Mouse (Mus musculus) limb, embryonic 13.5 days (tissue): Measurements from ENCODE around the gene Pmm1. TPM values are rescaled to one million over a fixed set of nuclear protein-coding genes. Genes with fewer than 3 reads are reported as not detected.

ENCODE experiments used
- polyA plus RNA-seq: library from polyadenylated mRNA; unstranded; fragments of >200 nt; fragmentation: Nextera tagmentation; extraction: Ambion mirVana; gene quantifications from 2 replicates; pipeline ENCODE4 v1.2.1, GENCODE M21; 2015

Gene Pmm1
- polyA plus RNA-seq, 1 experiment from 2014 or later = 26.8 TPM

Other genes with a start within 250 kb of the Pmm1 start
- 39.5 and 40.4 TPM in 2 replicates for gene Zc3h7b, start 215.9 kb downstream of the Pmm1 start, polyA plus RNA-seq
- gene Rangap1, start 215.4 kb downstream of the Pmm1 start, polyA plus RNA-seq = 98.8 and 107 TPM in 2 replicates
- 25.4 and 26.0 TPM in 2 replicates for gene Tef, start 158.5 kb downstream of the Pmm1 start, polyA plus RNA-seq
- 24.6 and 26.0 TPM in 2 replicates for gene Tob2, start 102.1 kb downstream of the Pmm1 start, polyA plus RNA-seq
- gene Phf5a, start 89.0 kb downstream of the Pmm1 start, polyA plus RNA-seq = 151 and 158 TPM in 2 replicates
- gene Aco2, start 88.6 kb downstream of the Pmm1 start, polyA plus RNA-seq = 142 and 156 TPM in 2 replicates
- gene Polr3h, start 34.7 kb downstream of the Pmm1 start, polyA plus RNA-seq = 56.9 and 57.9 TPM in 2 replicates
- 13.4 and 15.0 TPM in 2 replicates for gene Csdc2, start 24.2 kb downstream of the Pmm1 start, polyA plus RNA-seq
- gene 1700029P11Rik, start 19.6 kb upstream of the Pmm1 start, polyA plus RNA-seq = not detected in 2 replicates
- gene Xrcc6, start 26.9 kb upstream of the Pmm1 start, polyA plus RNA-seq = 88.5 and 92.1 TPM in 2 replicates
- gene Desi1, start 72.9 kb upstream of the Pmm1 start, polyA plus RNA-seq = 26.6 and 26.9 TPM in 2 replicates
- gene Snu13, start 86.7 kb upstream of the Pmm1 start, polyA plus RNA-seq = 294 and 308 TPM in 2 replicates
- gene 4930407I10Rik, start 98.2 kb upstream of the Pmm1 start, polyA plus RNA-seq = 0.03 TPM in 1 of 2 replicates, not detected in the other
- gene Mei1, start 109.1 kb upstream of the Pmm1 start, polyA plus RNA-seq = 0.11 and 0.17 TPM in 2 replicates
- 27.6 and 30.3 TPM in 2 replicates for gene Ccdc134, start 167.0 kb upstream of the Pmm1 start, polyA plus RNA-seq
- gene Srebf2, start 186.3 kb upstream of the Pmm1 start, polyA plus RNA-seq = 168 and 173 TPM in 2 replicates